Mouse (Mus musculus) thymus, postnatal 4 days (tissue): ENCODE results near the gene Ppfibp2.

Source experiments
- DNase-seq: peaks from one replicate; pipeline ENCODE4 v3.0.0; 2021

The Ppfibp2 gene

GRCm38 (mm10) chr7:107707650-107708049 lies 112.6 kb downstream of the Ppfibp2 start:
- peak; percentile 77 for DNase-seq

- peak; percentile 91 for DNase-seq
Observed at GRCm38 (mm10) chr7:107708491-107709112, 113.6 kb downstream of the Ppfibp2 start.

- DNase-seq = no peak
Observed at GRCm38 (mm10) chr7:107712743-107713142, 117.7 kb downstream of the Ppfibp2 start.

GRCm38 (mm10) chr7:107714067-107714466 lies 119.1 kb downstream of the Ppfibp2 start:
- DNase-seq = no peak

GRCm38 (mm10) chr7:107720771-107721170 lies 125.8 kb downstream of the Ppfibp2 start:
- no peak for DNase-seq

GRCm38 (mm10) chr7:107722536-107722935 lies 127.5 kb downstream of the Ppfibp2 start:
- DNase-seq = no peak

GRCm38 (mm10) chr7:107727538-107727937 lies 132.5 kb downstream of the Ppfibp2 start:
- no peak for DNase-seq

- no peak for DNase-seq
Observed at GRCm38 (mm10) chr7:107730587-107730986, 135.6 kb downstream of the Ppfibp2 start.

GRCm38 (mm10) chr7:107733162-107733561 lies 138.2 kb downstream of the Ppfibp2 start:
- DNase-seq = no peak

- peak; percentile 57 for DNase-seq
Observed at GRCm38 (mm10) chr7:107738726-107739125, 143.7 kb downstream of the Ppfibp2 start.

GRCm38 (mm10) chr7:107742963-107743465 lies 148.0 kb downstream of the Ppfibp2 start:
- DNase-seq = no peak

- DNase-seq = no peak
Observed at GRCm38 (mm10) chr7:107744454-107744853, 149.4 kb downstream of the Ppfibp2 start.

GRCm38 (mm10) chr7:107745111-107745510 lies 150.1 kb downstream of the Ppfibp2 start:
- no peak for DNase-seq

- no peak for DNase-seq
Observed at GRCm38 (mm10) chr7:107746036-107746435, 151.0 kb downstream of the Ppfibp2 start.

GRCm38 (mm10) chr7:107747476-107747875 lies 152.5 kb downstream of the Ppfibp2 start:
- no peak for DNase-seq

- DNase-seq = peak; percentile 85
Observed at GRCm38 (mm10) chr7:107747954-107748353, 152.9 kb downstream of the Ppfibp2 start.

- peak; percentile 23 for DNase-seq
Observed at GRCm38 (mm10) chr7:107749270-107749669, 154.3 kb downstream of the Ppfibp2 start.

- DNase-seq = no peak
Observed at GRCm38 (mm10) chr7:107749721-107750120, 154.7 kb downstream of the Ppfibp2 start.

GRCm38 (mm10) chr7:107752031-107752520 lies 157.1 kb downstream of the Ppfibp2 start:
- no peak for DNase-seq

GRCm38 (mm10) chr7:107755905-107756304 lies 160.9 kb downstream of the Ppfibp2 start:
- DNase-seq = no peak

- DNase-seq = no peak
Observed at GRCm38 (mm10) chr7:107756748-107757147, 161.7 kb downstream of the Ppfibp2 start.

- no peak for DNase-seq
Observed at GRCm38 (mm10) chr7:107757308-107758151, 162.5 kb downstream of the Ppfibp2 start, which contains the start of gene Cyb5r2. Gene Cyb5r2, minus strand, starts transcription at chr7:107758032.

GRCm38 (mm10) chr7:107770812-107771211 lies 175.8 kb downstream of the Ppfibp2 start:
- no peak for DNase-seq

- no peak for DNase-seq
Observed at GRCm38 (mm10) chr7:107778216-107778615, 183.2 kb downstream of the Ppfibp2 start.
